Mouse (Mus musculus): Measurements from ENCODE around the gene Diexf. TPM values are rescaled to one million over a fixed set of nuclear protein-coding genes. Genes with fewer than 3 reads are reported as not detected.

Gene Diexf
- polyA plus RNA-seq, 1 experiment, result 13.3 TPM

DNA sequence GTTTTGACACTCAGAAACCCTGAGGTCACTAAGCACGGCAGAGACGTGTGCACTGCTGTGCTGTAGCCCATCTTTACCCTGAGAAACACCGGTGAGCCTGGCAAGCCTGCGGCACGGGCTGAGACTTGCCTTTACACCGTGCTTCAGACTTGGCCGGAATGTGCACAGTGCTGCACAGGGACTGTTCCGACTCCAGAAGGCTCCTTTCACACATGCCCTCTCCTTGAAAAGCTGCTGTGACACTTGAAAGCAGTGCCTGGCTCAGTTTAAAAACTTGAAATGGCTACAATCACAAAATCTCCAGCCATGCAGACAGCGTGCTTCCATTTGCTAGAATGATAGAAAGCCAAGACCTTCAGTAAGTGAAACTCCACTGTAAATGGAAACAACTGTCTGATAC lies 18.0 kb downstream of the Diexf start:
- Histone ChIP-seq H3K79me2 (ENCODE audit: control insufficient read depth, insufficient read depth) (no peaks in the 10 kb centered on the region), H3K27me3 (ENCODE audit: control insufficient read depth, insufficient read depth, insufficient read length) (no peaks in the 10 kb centered on the region), H3K4me2 (ENCODE audit: low read depth) (no peak overlapping the region), H3K36me3 (ENCODE audit: control insufficient read depth, insufficient read depth) (peaks cover 74% of the 10 kb centered on the region), H3ac (ENCODE audit: control insufficient read depth, insufficient read length) (no peak overlapping the region), H3K4me3 (no peak overlapping the region)
- TF ChIP-seq MYOG (IDR thresholded peaks at IDR 0.05; ENCODE audit: control insufficient read depth in 1 of 3, insufficient read depth in 1 of 3, insufficient read length in 2 of 3, low read depth in 2 of 3) (no peak), POLR2AphosphoS2 (IDR thresholded peaks at IDR 0.05; ENCODE audit: insufficient read length, low read depth) (no peak), POLR2A (IDR thresholded peaks at IDR 0.05; ENCODE audit: insufficient read length, low read depth) (no peak), USF1 (IDR thresholded peaks at IDR 0.05; ENCODE audit: low read depth) (no peak), SRF (IDR thresholded peaks at IDR 0.05; ENCODE audit: control insufficient read depth, insufficient read length, low read depth) (no peak), MYOD1 (IDR thresholded peaks at IDR 0.05; ENCODE audit: control insufficient read depth in 1 of 3, insufficient read length in 2 of 3, low read depth in 2 of 3) (no peak), TCF12 (IDR thresholded peaks at IDR 0.05; ENCODE audit: insufficient read depth, poor library complexity, severe bottlenecking) (no peak), CEBPB (IDR thresholded peaks at IDR 0.05; ENCODE audit: insufficient read depth, poor library complexity, severe bottlenecking) (no peak), TCF3 (IDR thresholded peaks at IDR 0.05; ENCODE audit: insufficient read length, low read depth) (no peak), E2F4 (IDR thresholded peaks at IDR 0.05; ENCODE audit: insufficient read depth) (no peak), REST (IDR thresholded peaks at IDR 0.05; ENCODE audit: insufficient read depth, insufficient read length) (no peak), MAX (IDR thresholded peaks at IDR 0.05; ENCODE audit: low read depth) (no peak)

DNA sequence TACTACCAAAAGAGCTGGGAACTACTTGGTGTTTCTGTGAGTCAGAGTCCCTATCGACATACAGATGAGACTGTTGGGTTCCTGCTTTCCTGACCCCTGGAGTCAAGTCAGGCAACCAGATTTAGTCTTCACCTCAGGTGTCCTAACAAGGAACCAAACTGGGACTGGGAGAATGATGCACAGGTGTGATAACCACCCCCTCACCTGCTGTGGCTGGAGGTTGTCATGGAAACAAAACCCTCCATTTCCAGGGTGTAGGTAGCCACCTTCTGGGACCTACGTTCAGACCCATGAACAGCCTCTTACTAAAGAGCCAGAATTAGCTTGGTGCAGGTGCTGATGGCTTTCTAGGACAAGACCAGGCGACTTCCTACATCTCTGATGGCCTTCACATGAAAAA lies 27.1 kb downstream of the Diexf start:
- Histone ChIP-seq H3K4me3 (no peak overlapping the region), H3K36me3 (ENCODE audit: control insufficient read depth, insufficient read depth) (peaks cover 16% of the 10 kb centered on the region), H3K27me3 (ENCODE audit: control insufficient read depth, insufficient read depth, insufficient read length) (no peaks in the 10 kb centered on the region), H3ac (ENCODE audit: control insufficient read depth, insufficient read length) (no peak overlapping the region), H3K4me2 (ENCODE audit: low read depth) (no peak overlapping the region), H3K79me2 (ENCODE audit: control insufficient read depth, insufficient read depth) (no peaks in the 10 kb centered on the region)
- TF ChIP-seq POLR2AphosphoS2 (IDR thresholded peaks at IDR 0.05; ENCODE audit: insufficient read length, low read depth) (peak; percentile 4), MAX (IDR thresholded peaks at IDR 0.05; ENCODE audit: low read depth) (no peak), MYOD1 (IDR thresholded peaks at IDR 0.05; ENCODE audit: control insufficient read depth in 1 of 3, insufficient read length in 2 of 3, low read depth in 2 of 3) (no peak), TCF12 (IDR thresholded peaks at IDR 0.05; ENCODE audit: insufficient read depth, poor library complexity, severe bottlenecking) (no peak), TCF3 (IDR thresholded peaks at IDR 0.05; ENCODE audit: insufficient read length, low read depth) (no peak), REST (IDR thresholded peaks at IDR 0.05; ENCODE audit: insufficient read depth, insufficient read length) (no peak)

DNA sequence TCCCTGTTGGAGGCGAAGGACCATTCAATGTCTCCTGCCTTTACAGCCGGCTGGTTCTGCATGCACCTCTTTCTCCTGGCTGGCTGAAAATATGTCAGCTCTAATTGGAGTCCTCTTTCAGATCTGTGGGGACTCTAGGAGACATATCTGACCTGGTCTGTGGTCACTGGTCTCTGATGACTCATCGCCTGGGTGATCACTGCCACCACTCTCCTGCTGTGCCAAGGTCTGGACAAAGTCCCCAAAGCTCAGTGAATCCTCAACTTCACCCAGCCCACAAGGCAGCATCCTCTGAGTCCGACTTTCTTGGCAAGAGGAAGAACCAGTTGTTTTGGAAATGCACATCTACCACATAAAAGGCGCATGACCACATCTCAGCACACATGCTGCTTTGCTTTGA lies 27.5 kb downstream of the Diexf start:
- no peaks in the 10 kb centered on the region for H3K79me2 ChIP-seq (ENCODE audit: control insufficient read depth, insufficient read depth)
- H3K4me2 ChIP-seq (ENCODE audit: low read depth), result no peak overlapping the region
- no peak overlapping the region for H3K4me3 ChIP-seq
- no peaks in the 10 kb centered on the region for H3K27me3 ChIP-seq (ENCODE audit: control insufficient read depth, insufficient read depth, insufficient read length)
- no peak overlapping the region for H3ac ChIP-seq (ENCODE audit: control insufficient read depth, insufficient read length)
- TF ChIP-seq MYOG (IDR thresholded peaks at IDR 0.05; ENCODE audit: control insufficient read depth in 1 of 3, insufficient read depth in 1 of 3, insufficient read length in 2 of 3, low read depth in 2 of 3) (no peak), MAX (IDR thresholded peaks at IDR 0.05; ENCODE audit: low read depth) (no peak), TCF12 (IDR thresholded peaks at IDR 0.05; ENCODE audit: insufficient read depth, poor library complexity, severe bottlenecking) (no peak), CEBPB (IDR thresholded peaks at IDR 0.05; ENCODE audit: insufficient read depth, poor library complexity, severe bottlenecking) (no peak), POLR2AphosphoS2 (IDR thresholded peaks at IDR 0.05; ENCODE audit: insufficient read length, low read depth) (no peak), TCF3 (IDR thresholded peaks at IDR 0.05; ENCODE audit: insufficient read length, low read depth) (no peak), E2F4 (IDR thresholded peaks at IDR 0.05; ENCODE audit: insufficient read depth) (no peak), SRF (IDR thresholded peaks at IDR 0.05; ENCODE audit: control insufficient read depth, insufficient read length, low read depth) (no peak), POLR2A (IDR thresholded peaks at IDR 0.05; ENCODE audit: insufficient read length, low read depth) (no peak), MYOD1 (IDR thresholded peaks at IDR 0.05; ENCODE audit: control insufficient read depth in 1 of 3, insufficient read length in 2 of 3, low read depth in 2 of 3) (no peak), USF1 (IDR thresholded peaks at IDR 0.05; ENCODE audit: low read depth) (no peak), REST (IDR thresholded peaks at IDR 0.05; ENCODE audit: insufficient read depth, insufficient read length) (no peak)
- peaks cover 15% of the 10 kb centered on the region for H3K36me3 ChIP-seq (ENCODE audit: control insufficient read depth, insufficient read depth)

DNA sequence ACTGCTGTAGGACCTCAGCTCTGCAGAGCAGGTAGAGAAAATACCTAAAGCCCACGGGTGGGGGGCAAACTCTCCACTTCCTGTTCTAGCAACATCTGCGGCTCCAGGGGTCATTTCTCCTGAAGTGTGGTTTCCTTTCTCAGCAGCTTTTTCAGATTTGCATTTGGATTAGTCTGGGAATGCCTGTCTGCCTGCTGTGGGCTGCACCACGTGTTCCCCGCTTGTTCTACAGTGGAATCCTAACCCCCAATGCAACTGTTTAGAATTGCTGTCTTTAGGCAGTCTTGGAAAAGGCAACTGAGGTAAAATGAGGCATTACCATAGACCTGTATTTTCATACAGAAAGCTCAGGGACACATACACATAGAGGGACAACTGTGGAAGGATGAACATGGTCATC lies 28.0 kb downstream of the Diexf start:
- H3K27me3 ChIP-seq (ENCODE audit: control insufficient read depth, insufficient read depth, insufficient read length), result no peaks in the 10 kb centered on the region
- no peak for TF ChIP-seq SRF (IDR thresholded peaks at IDR 0.05; ENCODE audit: control insufficient read depth, insufficient read length, low read depth)
- no peak for TF ChIP-seq REST (IDR thresholded peaks at IDR 0.05; ENCODE audit: insufficient read depth, insufficient read length)
- TF ChIP-seq MYOD1 (IDR thresholded peaks at IDR 0.05; ENCODE audit: control insufficient read depth in 1 of 3, insufficient read length in 2 of 3, low read depth in 2 of 3), result no peak
- no peak for TF ChIP-seq USF1 (IDR thresholded peaks at IDR 0.05; ENCODE audit: low read depth)
- no peak for TF ChIP-seq E2F4 (IDR thresholded peaks at IDR 0.05; ENCODE audit: insufficient read depth)
- TF ChIP-seq MYOG (IDR thresholded peaks at IDR 0.05; ENCODE audit: control insufficient read depth in 1 of 3, insufficient read depth in 1 of 3, insufficient read length in 2 of 3, low read depth in 2 of 3), result no peak
- TF ChIP-seq POLR2AphosphoS2 (IDR thresholded peaks at IDR 0.05; ENCODE audit: insufficient read length, low read depth), result no peak
- no peak for TF ChIP-seq CEBPB (IDR thresholded peaks at IDR 0.05; ENCODE audit: insufficient read depth, poor library complexity, severe bottlenecking)
- no peak for TF ChIP-seq MAX (IDR thresholded peaks at IDR 0.05; ENCODE audit: low read depth)
- H3K79me2 ChIP-seq (ENCODE audit: control insufficient read depth, insufficient read depth), result no peaks in the 10 kb centered on the region
- no peak overlapping the region for H3ac ChIP-seq (ENCODE audit: control insufficient read depth, insufficient read length)
- H3K36me3 ChIP-seq (ENCODE audit: control insufficient read depth, insufficient read depth), result peaks cover 15% of the 10 kb centered on the region
- H3K4me2 ChIP-seq (ENCODE audit: low read depth), result no peak overlapping the region
- no peak overlapping the region for H3K4me3 ChIP-seq

DNA sequence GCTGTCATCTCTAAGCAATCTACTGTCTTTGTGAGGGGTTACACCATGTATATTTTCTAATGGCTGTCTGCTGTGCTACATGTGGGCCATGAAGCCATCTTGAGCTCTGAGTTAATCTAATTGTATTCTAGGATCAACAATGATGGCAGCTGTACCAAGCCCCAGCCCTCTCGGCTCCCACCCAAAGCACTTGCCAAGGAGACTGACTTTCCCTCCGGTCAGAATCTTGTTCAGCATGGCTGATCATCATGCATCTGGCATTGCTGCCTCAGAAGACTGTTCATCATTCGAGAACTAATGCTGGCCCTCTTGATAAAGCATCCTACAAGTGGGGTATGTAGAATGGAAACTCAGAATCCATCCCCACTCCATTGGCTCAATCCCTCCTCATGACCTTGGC lies 31.1 kb downstream of the Diexf start:
- no peaks in the 10 kb centered on the region for H3K79me2 ChIP-seq (ENCODE audit: control insufficient read depth, insufficient read depth)
- H3K4me3 ChIP-seq, result no peak overlapping the region
- no peak overlapping the region for H3K4me2 ChIP-seq (ENCODE audit: low read depth)
- no peaks in the 10 kb centered on the region for H3K27me3 ChIP-seq (ENCODE audit: control insufficient read depth, insufficient read depth, insufficient read length)
- H3ac ChIP-seq (ENCODE audit: control insufficient read depth, insufficient read length), result no peak overlapping the region
- TF ChIP-seq MYOD1 (IDR thresholded peaks at IDR 0.05; ENCODE audit: control insufficient read depth in 1 of 3, insufficient read length in 2 of 3, low read depth in 2 of 3) (no peak), CEBPB (IDR thresholded peaks at IDR 0.05; ENCODE audit: insufficient read depth, poor library complexity, severe bottlenecking) (no peak), TCF3 (IDR thresholded peaks at IDR 0.05; ENCODE audit: insufficient read length, low read depth) (no peak), POLR2A (IDR thresholded peaks at IDR 0.05; ENCODE audit: insufficient read length, low read depth) (no peak), MYOG (IDR thresholded peaks at IDR 0.05; ENCODE audit: control insufficient read depth in 1 of 3, insufficient read depth in 1 of 3, insufficient read length in 2 of 3, low read depth in 2 of 3) (no peak)
- H3K36me3 ChIP-seq (ENCODE audit: control insufficient read depth, insufficient read depth), result no peaks in the 10 kb centered on the region
